Mouse (Mus musculus) liver, embryonic 15.5 days (tissue): ENCODE data around the gene Rae1. TPM values are rescaled to one million over a fixed set of nuclear protein-coding genes. Genes with fewer than 3 reads are reported as not detected.

Experiments
- ATAC-seq: fragments of 200-750 bp; cut with Nextera tagmentation; 2 replicates; pipeline ENCODE4 v1.8.0; 2017; ENCODE audit warnings: moderate number of reproducible peaks, mild to moderate bottlenecking, moderate library complexity; ENCODE audit not compliant: insufficient read depth
- H3K27ac ChIP-seq: fragments of 300-500 bp; sonication (generic); replicated peaks from 2 replicates; pipeline ENCODE4 v1.5.1; 2015; ENCODE audit warnings: mild to moderate bottlenecking, inconsistent platforms
- H3K27me3 ChIP-seq: fragments of 300-500 bp; sonication (generic); 2 replicates; pipeline ENCODE4 v1.6.1; 2015; ENCODE audit warnings: mild to moderate bottlenecking, inconsistent platforms
- H3K36me3 ChIP-seq: fragments of 300-500 bp; sonication (generic); replicated peaks from 2 replicates; pipeline ENCODE4 v1.6.1; 2015; ENCODE audit warnings: moderate library complexity, mild to moderate bottlenecking, inconsistent platforms
- H3K4me1 ChIP-seq: fragments of 300-500 bp; sonication (generic); replicated peaks from 2 replicates; pipeline ENCODE4 v1.6.1; 2015; ENCODE audit warnings: inconsistent platforms
- H3K4me2 ChIP-seq: fragments of 300-500 bp; sonication (generic); 2 replicates; pipeline ENCODE4 v1.6.1; 2015; ENCODE audit warnings: moderate library complexity, mild to moderate bottlenecking, inconsistent platforms
- H3K4me3 ChIP-seq: fragments of 300-500 bp; sonication (generic); replicated peaks from 2 replicates; pipeline ENCODE4 v1.5.1; 2015; ENCODE audit warnings: mild to moderate bottlenecking, inconsistent platforms
- H3K9ac ChIP-seq: fragments of 300-500 bp; sonication (generic); 2 replicates; pipeline ENCODE4 v1.6.1; 2015; ENCODE audit warnings: moderate library complexity, mild to moderate bottlenecking, inconsistent platforms
- H3K9me3 ChIP-seq: fragments of 300-500 bp; sonication (generic); replicated peaks from 2 replicates; pipeline ENCODE4 v1.6.1; 2016; ENCODE audit warnings: inconsistent platforms
- WGBS: fragments of 180-500 bp; shearing (Covaris S2); methylation state at CpG from one replicate; pipeline ENCODE4 v1.1.7; 2015; ENCODE audit warnings: mixed read lengths; ENCODE audit not compliant: insufficient replicate concordance; 5-methylcytosine and 5-hydroxymethylcytosine counted together
- polyA plus RNA-seq: library from polyadenylated mRNA; unstranded; fragments of >200 nt; fragmentation: Nextera tagmentation; extraction: Ambion mirVana; gene quantifications from 2 replicates; pipeline ENCODE4 v1.2.1, GENCODE M21; 2015

Rae1 gene
- 64.0 and 64.7 TPM in 2 replicates for polyA plus RNA-seq

- Histone ChIP-seq H3K4me1 (peaks cover 37% of the 10 kb centered on the region), H3K4me2 (peak within 1 kb of the TSS; percentile 85), H3K9ac (peak within 1 kb of the TSS; percentile 84), H3K27me3 (peaks cover 19% of the 10 kb centered on the region), H3K9me3 (no peaks in the 10 kb centered on the region), H3K36me3 (peaks cover 34% of the 10 kb centered on the region), H3K27ac (peak within 1 kb of the TSS; percentile 99), H3K4me3 (peak within 1 kb of the TSS; percentile 83)
- WGBS = under 1% methylated on average over 45 of the region's 45 CpGs
- ATAC-seq = peak; percentile 94
Measured at GRCm38 (mm10) chr2:172999630-173000284, at the start of gene Rae1. Gene Rae1, plus strand, starts transcription at chr2:173000117.

DNA sequence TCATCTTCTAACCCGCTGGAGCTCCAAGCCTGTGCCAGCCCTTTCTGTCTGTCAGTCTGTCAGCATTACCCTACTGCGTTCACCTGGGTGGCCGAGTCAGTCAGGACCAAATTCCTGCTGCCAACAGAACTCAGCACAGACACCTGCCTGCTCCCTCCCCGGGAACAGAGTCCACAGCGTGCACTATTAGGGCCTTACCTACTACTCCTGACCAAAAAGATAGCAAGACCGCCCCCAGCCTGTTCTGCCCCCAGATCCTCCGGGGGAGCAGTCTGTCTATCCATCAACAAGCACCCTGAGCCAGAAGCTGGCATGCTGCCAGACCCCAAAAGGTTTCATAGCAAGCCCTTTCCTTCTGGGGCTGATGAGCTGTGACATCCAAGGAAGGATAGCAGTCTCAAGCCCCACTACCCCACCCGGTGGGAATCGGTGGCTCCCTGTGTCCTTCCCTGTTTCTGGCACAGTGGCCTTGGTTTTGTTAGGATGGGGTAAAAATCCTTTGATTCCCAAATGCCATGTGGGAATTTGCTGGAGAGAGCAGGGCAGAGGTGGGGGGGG lies 49.7 kb upstream of the Rae1 start:
- no peak overlapping the region for H3K9ac ChIP-seq
- H3K36me3 ChIP-seq = no peaks in the 10 kb centered on the region
- H3K27me3 ChIP-seq = peaks cover 14% of the 10 kb centered on the region
- no peak overlapping the region for H3K4me2 ChIP-seq
- no peak overlapping the region for H3K4me3 ChIP-seq
- H3K27ac ChIP-seq = no peak overlapping the region
- WGBS = 49% methylated on average over 9 of the region's 9 CpGs
- no peaks in the 10 kb centered on the region for H3K4me1 ChIP-seq
- H3K9me3 ChIP-seq = no peaks in the 10 kb centered on the region
- no peak for ATAC-seq

DNA sequence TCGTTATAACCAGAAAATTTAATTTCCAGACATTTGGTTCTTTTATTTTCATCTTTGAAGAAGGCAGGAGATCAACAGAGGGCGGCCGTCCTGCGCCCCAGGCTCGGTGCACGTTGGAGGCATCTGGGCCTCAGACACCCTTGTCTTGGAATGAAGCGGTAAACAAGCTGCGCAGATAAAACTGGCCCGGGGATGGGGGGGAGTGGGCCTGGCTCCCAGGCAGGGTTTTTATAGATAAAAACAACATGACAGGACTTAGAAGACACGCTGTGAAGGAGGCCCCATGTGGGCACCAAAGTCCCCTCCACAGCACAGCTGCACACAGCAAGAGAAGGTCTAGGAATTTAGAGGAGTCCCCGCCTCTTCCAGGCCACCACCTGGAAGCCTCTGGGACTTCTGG lies 49.2 kb upstream of the Rae1 start:
- Histone ChIP-seq H3K9ac (no peak overlapping the region), H3K4me2 (no peak overlapping the region), H3K36me3 (no peaks in the 10 kb centered on the region), H3K27ac (no peak overlapping the region), H3K4me1 (no peaks in the 10 kb centered on the region), H3K27me3 (peaks cover 14% of the 10 kb centered on the region), H3K9me3 (no peaks in the 10 kb centered on the region), H3K4me3 (no peak overlapping the region)
- WGBS = 30% methylated on average over 11 of the region's 11 CpGs
- ATAC-seq = no peak

DNA sequence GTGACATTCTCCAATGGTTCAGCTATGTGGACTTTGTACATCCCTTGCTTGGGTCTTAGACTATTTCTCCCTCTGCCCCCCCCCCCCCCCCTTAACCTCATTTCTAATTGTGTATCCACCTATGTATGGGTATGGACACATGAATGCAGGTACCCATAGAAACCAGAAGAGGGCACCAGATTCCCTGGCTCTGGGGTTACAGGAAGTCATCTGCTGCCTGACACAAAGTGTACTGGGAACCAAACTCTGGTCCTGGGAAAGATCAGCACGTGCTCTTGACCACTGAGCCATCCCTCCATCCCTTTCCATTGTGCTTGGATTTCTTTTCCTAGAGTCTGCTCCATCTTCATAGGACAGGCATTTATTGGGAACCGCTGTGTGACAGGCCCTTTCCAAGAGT lies 47.9 kb upstream of the Rae1 start:
- Histone ChIP-seq H3K4me1 (no peaks in the 10 kb centered on the region), H3K9ac (no peak overlapping the region), H3K4me2 (no peak overlapping the region), H3K36me3 (no peaks in the 10 kb centered on the region), H3K9me3 (no peaks in the 10 kb centered on the region), H3K27ac (no peak overlapping the region), H3K4me3 (no peak overlapping the region), H3K27me3 (peaks cover 14% of the 10 kb centered on the region; the same call in 1 of the 2 replicates)
- 58% methylated on average over 2 of the region's 2 CpGs for WGBS
- ATAC-seq = no peak

- H3K27me3 ChIP-seq = no peaks in the 10 kb centered on the region
- H3K9ac ChIP-seq = no peak overlapping the region
- ATAC-seq = no peak
- WGBS = 17% methylated on average over 5 of the region's 5 CpGs
- no peaks in the 10 kb centered on the region for H3K36me3 ChIP-seq
- no peak overlapping the region for H3K27ac ChIP-seq
- no peak overlapping the region for H3K4me3 ChIP-seq
- no peak overlapping the region for H3K4me2 ChIP-seq
- H3K4me1 ChIP-seq = no peaks in the 10 kb centered on the region
- no peaks in the 10 kb centered on the region for H3K9me3 ChIP-seq
Measured at GRCm38 (mm10) chr2:172958579-172958978, 41.3 kb upstream of the Rae1 start.

- H3K9me3 ChIP-seq = no peaks in the 10 kb centered on the region
- no peak overlapping the region for H3K4me3 ChIP-seq
- H3K27me3 ChIP-seq = no peaks in the 10 kb centered on the region
- ATAC-seq = no peak
- no peak overlapping the region for H3K9ac ChIP-seq
- WGBS = 53% methylated on average over 13 of the region's 13 CpGs
- no peaks in the 10 kb centered on the region for H3K36me3 ChIP-seq
- no peak overlapping the region for H3K4me2 ChIP-seq
- H3K27ac ChIP-seq = no peak overlapping the region
- no peaks in the 10 kb centered on the region for H3K4me1 ChIP-seq
Measured at GRCm38 (mm10) chr2:172959006-172959768, 40.7 kb upstream of the Rae1 start.

DNA sequence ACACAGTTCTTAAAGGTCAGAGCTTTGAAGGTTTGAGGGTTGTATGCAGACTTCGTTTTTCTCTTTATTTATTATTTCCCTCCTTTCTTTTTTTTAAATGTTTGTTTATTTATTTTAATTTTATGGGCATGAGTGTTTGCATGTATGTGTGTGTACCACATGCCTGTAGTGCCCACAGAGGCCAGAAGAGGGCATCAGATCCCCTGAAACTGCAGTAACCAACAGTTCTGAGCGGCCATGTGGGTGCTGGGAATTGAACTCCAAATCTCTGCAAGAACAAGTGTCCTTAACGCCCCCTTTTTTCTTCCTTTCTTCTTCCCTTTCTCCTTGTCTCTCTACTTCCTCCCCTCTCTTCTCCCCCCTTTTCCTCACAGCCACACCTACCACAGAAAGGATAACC lies 39.6 kb upstream of the Rae1 start:
- Histone ChIP-seq H3K36me3 (no peaks in the 10 kb centered on the region), H3K9ac (no peak overlapping the region), H3K4me1 (no peaks in the 10 kb centered on the region), H3K27me3 (no peaks in the 10 kb centered on the region), H3K4me3 (no peak overlapping the region), H3K4me2 (no peak overlapping the region), H3K9me3 (no peaks in the 10 kb centered on the region), H3K27ac (no peak overlapping the region)
- WGBS = 65% methylated on average over 3 of the region's 3 CpGs
- ATAC-seq = no peak

GRCm38 (mm10) chr2:172961211-172961610 lies 38.7 kb upstream of the Rae1 start:
- Histone ChIP-seq H3K27ac (no peak overlapping the region), H3K9me3 (no peaks in the 10 kb centered on the region), H3K4me1 (no peaks in the 10 kb centered on the region), H3K4me3 (no peak overlapping the region), H3K4me2 (no peak overlapping the region), H3K27me3 (no peaks in the 10 kb centered on the region), H3K36me3 (no peaks in the 10 kb centered on the region), H3K9ac (no peak overlapping the region)
- 64% methylated on average over 6 of the region's 6 CpGs for WGBS
- no peak for ATAC-seq

DNA sequence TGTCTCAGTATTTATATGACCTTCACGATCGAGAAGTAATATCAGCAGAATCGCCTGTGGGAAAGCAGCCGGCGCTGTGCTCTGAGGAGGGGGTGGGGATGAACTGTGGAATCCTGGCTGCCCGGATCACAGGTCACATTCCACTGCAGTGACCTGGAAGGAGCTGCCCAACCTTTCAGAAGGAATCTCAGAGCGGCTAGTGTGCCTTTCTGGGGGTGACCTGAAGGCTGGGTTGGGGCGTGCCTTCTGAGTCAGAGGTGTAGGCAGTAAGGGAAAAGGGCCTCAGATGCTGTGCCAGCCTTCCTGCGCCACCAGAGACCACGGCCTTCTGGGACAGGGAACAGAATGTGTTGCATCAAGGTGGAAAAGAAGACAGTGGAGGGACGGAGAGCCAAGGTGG lies 34.7 kb upstream of the Rae1 start:
- Histone ChIP-seq H3K9me3 (no peaks in the 10 kb centered on the region), H3K36me3 (no peaks in the 10 kb centered on the region), H3K4me2 (no peak overlapping the region), H3K4me1 (no peaks in the 10 kb centered on the region), H3K27ac (no peak overlapping the region), H3K27me3 (no peaks in the 10 kb centered on the region; the same call in 1 of the 2 replicates), H3K9ac (no peak overlapping the region), H3K4me3 (no peak overlapping the region)
- ATAC-seq = no peak
- 58% methylated on average over 11 of the region's 11 CpGs for WGBS

GRCm38 (mm10) chr2:172966480-172966879 lies 33.4 kb upstream of the Rae1 start:
- Histone ChIP-seq H3K9ac (no peak overlapping the region), H3K4me1 (no peaks in the 10 kb centered on the region), H3K9me3 (no peaks in the 10 kb centered on the region), H3K27me3 (no peaks in the 10 kb centered on the region; the same call in 1 of the 2 replicates), H3K4me3 (no peak overlapping the region), H3K4me2 (no peak overlapping the region), H3K36me3 (no peaks in the 10 kb centered on the region), H3K27ac (no peak overlapping the region)
- 52% methylated on average over 5 of the region's 5 CpGs for WGBS
- no peak for ATAC-seq

DNA sequence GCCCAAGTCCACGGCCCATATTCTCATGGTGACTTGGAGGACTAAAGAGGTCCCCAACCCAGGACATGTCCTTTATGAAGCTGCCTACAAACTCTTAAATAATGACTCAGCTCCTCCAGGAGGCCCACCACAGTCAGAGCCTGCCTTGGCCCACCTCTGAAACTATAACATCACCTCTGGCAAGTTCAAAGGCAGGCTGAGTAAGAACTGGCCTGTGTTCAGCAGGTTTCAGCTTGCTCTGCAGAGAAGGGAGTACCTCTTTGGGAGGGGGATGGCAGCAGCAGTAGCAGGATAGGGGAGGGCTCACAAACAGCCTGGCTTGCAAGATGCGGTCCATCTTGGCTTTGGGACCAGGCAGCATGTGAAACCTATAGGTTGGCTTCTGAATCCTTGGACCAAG lies 28.1 kb upstream of the Rae1 start:
- Histone ChIP-seq H3K9me3 (no peaks in the 10 kb centered on the region), H3K27me3 (no peaks in the 10 kb centered on the region; the same call in 1 of the 2 replicates), H3K36me3 (no peaks in the 10 kb centered on the region), H3K27ac (no peak overlapping the region), H3K9ac (no peak overlapping the region), H3K4me2 (no peak overlapping the region), H3K4me1 (no peaks in the 10 kb centered on the region), H3K4me3 (no peak overlapping the region)
- 76% methylated on average over 2 of the region's 2 CpGs for WGBS
- ATAC-seq = no peak
